Mouse (Mus musculus): ENCODE data around the gene Zfp791. TPM values are rescaled to one million over a fixed set of nuclear protein-coding genes. Genes with fewer than 3 reads are reported as not detected.
"Not testable (repeated sequence)": the region's sequence is repeated elsewhere in the genome, so short reads cannot be mapped to it uniquely, and the experiment has no call there.

Zfp791 gene
- total RNA-seq, 1 experiment from 2014 or later, result 2.8 TPM

DNA sequence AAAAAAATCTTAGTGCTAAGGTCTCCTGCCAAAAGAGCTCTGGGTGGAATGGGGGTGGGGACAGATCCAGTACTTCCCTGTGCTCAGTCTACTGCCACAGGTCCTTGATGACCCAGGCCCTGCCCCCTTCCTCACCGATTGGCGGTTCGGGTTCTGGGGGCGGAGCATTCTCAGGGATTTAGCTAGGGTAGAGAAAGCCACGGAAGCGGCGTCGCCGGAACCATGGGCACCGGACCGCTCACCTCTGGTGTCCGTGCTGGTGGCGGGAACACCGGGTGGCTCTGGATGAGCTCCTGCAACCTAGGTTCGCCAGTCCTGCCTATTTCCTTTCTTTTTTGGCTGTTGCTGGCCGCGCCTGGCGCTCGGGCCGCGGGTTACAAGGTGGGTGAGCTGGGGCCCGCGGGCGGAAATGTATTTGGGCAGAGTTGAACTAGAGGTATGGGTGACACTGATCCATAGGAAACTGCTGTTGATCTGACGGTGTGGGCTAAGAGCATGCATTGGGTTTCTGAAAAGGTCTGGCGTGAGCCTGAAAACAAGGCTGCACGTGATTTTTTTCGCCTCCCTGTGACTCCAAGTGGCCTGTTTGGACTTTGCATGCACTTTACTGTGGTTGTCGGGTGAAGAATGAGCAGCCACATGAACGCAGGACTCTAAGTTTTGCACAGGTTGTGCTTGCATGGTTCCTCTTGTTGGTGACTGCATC is 39.6 kb downstream of the Zfp791 start, which contains the start of gene Man2b1:
Man2b1 (plus strand) TSS at position 163 of the 706 bp plus-strand sequence.
- peak; percentile 96 for DNase-seq

DNA sequence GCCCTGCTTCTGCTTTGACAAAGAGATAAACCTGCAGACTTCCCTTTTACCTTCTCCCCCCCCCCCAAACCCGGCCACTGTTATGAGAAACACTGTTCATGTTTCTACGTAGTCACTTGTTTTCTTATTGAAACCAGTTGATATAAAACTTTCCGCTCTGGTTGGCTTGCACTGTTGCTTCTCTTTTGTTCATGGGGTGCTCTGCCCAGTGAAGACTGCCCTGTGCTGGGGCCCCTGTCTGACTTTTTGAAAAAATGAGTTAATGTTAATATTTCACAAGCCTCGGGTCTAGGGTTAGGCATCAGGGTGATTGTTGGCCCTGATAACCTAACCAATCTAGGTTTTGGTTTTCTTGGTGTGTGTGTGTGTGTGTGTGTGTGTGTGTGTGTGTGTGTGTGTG is 40.7 kb downstream of the Zfp791 start:
- DNase-seq, result not testable (repeated sequence)

DNA sequence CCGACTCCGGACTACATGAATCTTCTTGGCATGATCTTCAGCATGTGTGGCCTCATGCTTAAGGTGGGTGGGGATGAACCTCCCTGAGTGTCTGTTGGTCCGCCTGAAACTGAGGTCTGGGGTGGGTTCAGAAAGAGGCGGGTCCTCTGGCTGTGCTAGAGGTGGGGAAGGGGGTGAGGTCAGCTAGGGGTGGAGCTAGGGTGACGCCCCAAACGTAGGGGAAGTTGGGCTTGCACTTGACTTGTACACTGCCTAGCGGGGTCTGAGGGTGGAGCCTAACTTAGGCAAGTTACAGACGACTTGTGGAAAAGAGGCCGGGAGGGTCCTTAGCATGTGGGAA is 41.7 kb downstream of the Zfp791 start, which contains the start of gene Wdr83:
Wdr83 (minus strand) TSS at position 91 of the 340 bp plus-strand sequence.
- DNase-seq, result peak; percentile 65

DNA sequence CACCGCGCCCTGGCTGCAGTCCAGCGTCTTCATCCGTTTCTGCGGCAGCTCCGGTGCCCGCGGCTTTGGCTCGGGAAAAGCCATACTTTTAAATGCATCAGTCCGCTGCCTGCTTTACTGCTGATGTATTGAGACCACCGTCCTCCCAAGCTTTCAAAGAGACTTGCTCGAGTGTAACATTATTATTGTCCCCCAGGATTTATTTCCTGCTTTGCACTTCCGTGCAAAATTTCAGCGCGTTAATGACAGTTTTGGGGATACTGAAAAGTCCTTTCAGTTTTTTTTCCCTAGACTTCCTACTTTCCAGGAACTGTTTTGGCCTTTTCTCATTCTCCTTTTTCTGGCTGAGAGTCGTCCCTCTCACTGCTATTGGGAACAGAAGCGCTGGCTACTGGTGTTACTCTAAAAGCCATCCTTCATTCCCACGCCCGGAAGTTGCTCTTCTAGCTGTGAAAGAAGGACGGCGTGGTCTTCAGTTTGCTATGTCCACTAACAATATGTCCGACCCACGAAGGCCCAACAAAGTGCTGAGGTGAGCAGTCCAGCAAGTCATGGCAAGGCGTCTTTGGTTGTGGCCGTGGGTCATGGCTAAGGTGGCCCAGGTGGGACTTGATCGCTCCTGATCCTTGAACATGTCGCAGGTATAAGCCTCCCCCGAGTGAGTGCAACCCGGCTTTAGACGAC is 42.2 kb downstream of the Zfp791 start, which contains the start of gene Wdr83os:
Wdr83os (plus strand) TSS at position 209 of the 684 bp plus-strand sequence.
- DNase-seq, result peak; percentile 69

DNA sequence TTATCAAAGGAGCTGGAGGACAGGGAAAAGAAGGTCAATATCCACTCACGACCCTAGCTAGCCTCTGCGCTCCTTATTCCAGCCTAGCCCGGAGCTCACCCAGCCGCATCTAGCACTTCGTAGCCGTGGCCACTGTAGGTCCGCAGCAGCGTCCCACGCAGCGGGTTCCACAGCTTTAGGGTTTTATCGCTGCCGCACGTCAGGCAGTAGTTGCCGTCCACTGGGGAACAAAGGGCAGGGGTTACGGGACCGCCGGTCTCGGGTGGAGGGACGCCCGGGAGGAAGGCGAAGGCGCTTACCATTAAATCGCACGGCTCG is 42.7 kb downstream of the Zfp791 start:
- DNase-seq, result peak; percentile 57

DNA sequence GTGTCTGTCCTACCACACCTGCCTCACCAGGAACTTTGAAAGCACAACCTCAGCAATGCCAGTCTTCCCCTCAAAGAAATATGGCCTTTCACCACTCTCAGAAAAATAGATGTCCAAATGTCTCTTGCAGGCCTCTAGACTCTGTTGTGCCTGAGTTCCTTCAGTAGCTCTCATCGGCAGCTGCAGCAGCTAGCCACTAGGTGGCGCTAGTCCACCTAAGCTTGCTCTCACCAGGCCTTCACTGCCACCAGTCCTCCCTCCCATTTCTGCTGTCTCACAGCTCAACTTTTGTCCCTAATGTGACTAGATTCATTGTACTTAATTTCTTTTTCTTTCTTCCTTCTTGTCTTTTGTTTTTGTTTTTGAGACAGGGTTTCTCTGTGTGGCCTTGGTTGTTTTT is 45.9 kb downstream of the Zfp791 start:
- DNase-seq, result peak; percentile 87

DNA sequence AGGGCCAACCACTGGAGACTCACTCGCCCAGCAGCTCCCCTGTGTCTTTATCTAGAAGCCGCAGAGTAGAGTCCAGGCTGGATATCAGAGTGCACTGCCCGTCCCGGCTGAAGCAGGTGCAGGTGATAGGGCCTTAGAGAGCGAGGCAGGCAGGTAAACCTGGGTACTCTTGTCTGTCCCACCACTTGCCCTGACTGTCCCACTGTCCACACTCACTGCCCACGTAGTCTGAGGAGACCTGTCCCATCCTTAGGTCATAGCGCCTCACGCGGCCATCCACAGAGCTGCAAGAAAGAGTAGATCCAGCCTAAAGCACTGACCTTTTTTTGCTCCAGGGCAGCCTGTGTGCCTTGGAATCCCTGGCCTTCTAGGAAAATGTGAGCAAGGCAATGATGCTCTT is 46.9 kb downstream of the Zfp791 start:
- peak; percentile 67 for DNase-seq

DNA sequence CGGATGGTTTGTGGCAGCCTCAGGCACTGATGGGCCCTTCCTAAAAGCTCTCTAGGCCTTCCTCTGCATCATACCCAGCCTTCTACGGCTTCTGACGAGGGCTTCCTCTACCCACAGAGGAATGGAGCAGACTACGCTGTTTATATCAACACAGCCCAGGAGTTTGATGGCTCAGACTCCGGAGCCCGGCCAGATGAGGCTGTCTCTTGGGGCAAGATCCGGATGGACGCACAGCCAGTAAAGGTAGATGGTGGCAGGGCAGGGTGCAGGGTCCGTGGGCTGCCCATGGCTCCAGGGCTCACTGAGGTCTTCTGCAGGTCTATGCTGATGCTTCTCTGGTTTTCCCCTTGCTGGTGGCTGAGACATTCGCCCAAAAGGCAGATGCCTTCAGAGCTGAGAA is 48.3 kb downstream of the Zfp791 start:
- no peak for DNase-seq

DNA sequence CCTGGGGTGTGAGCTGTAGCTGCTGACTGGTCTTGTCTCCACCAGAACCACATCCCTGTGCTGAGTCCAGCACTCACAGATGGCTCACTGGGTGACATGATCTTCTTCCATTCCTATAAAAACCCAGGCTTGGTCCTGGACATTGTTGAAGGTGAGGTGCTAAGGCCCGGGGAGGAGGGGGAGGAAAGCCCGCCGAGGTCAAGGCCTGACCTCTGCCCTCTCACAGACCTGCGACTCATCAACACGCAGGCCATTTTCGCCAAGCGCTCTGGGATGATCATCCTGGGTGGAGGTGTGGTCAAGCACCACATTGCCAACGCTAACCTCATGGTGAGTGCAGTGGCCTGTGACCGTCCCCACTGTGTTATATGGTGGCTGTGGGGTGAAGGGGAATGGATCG is 48.7 kb downstream of the Zfp791 start:
- no peak for DNase-seq

DNA sequence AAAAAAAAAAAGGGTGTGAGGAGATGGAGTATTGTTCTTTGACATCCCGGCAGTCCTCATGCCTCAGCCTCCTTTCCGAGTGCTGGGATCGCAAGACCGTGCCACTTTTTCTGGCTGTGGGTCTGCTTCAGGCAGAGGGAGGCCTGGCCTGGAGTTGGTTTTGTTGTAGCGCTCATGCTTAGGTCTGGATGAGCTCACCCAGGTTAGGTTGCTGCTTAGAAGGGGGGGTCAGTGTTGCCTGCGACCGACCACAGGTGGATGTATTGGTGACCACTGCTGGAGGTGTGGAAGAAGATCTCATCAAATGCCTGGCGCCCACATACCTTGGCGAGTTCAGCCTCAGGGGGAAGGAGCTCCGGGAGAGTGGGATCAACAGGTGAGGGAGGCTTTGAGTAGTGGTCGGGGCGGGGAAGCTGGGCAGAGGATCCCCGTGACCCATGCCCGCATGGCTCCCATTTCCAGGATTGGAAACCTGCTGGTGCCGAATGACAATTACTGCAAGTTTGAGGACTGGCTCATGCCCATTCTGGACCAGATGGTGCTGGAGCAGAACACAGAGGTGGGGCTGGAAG is 49.8 kb downstream of the Zfp791 start:
- no peak for DNase-seq

DNA sequence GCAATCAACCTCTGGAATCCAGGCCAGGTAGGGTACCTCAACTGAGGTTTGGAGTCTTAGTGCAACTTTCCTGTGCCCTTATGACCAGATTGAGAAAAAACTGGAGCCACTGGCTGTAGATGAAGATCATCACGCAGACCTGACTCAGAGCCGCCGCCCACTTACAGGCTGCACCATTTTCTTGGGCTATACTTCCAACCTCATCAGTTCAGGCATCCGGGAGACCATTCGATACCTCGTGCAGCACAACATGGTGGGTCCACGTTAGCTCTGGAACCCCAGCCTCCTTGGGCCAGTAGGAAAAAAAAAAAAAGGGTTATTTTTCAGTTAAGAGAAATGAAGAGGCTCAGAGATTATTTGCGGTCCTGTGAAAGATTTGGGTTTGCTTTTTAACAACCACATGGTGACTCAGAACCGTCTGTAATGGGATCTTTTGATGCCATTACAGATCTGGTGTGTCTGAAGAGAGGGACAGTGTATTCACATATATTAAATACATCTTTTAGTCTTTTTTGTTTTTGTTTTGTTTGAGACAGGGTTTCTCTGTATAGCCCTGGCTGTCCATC is 50.4 kb downstream of the Zfp791 start:
- no peak for DNase-seq

DNA sequence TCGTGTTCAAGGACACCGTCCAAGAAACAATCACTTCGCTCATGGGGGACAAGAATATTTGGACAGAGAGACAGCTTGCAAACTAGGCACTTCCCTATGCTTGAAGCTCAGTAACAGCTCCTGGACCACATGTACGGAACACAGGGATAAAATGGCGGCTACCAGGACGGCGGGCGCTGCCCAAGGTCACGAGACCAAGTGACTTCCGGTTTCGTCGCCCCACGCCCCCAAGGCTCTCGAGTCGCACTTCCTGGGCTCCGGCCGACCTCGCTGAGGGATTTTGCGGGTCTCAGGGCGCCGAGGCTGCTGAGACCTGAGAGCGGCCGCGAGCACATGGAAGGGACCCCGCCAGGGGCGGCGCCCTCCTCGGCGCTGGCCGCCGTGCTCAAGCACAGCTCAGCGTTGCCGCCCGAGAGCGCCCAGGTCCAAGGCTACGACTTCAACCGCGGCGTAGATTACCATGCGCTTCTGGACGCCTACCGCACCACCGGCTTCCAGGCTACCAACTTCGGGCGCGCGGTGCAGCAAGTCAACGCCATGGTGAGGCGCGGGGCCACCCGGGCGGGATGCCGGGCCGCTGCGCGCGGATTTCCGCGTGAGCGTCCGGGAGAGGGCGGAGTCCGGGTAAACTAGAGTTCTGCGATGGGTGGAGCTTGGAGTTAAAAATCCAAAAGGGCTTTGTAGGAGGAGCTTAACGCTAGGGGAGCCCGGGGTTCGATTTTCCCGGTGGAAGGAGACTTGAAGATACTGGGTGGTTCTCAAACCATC is 51.2 kb downstream of the Zfp791 start, which contains the start of gene Dhps:
Dhps (plus strand) TSS at position 244 of the 768 bp plus-strand sequence.
- peak; percentile 94 for DNase-seq

DNA sequence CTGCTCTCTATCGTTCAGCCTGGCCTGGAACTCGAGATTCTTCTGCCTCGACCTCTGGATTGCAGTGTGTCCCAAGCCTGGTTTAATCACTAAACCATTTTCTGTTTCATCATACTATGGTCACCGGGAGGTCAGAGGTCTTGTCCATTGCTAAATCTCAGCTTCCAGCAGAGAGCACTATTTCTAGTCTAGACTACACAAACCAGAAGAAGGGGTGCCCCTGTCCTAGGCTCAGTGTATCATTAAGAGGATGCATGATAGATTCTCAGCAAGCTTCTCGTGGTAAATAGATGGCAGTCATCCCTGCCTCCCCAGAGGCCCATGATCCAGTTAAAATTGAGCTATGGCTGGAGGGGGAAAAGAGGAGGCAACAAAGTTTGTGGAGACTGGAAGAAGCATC is 51.9 kb downstream of the Zfp791 start:
- no peak for DNase-seq

DNA sequence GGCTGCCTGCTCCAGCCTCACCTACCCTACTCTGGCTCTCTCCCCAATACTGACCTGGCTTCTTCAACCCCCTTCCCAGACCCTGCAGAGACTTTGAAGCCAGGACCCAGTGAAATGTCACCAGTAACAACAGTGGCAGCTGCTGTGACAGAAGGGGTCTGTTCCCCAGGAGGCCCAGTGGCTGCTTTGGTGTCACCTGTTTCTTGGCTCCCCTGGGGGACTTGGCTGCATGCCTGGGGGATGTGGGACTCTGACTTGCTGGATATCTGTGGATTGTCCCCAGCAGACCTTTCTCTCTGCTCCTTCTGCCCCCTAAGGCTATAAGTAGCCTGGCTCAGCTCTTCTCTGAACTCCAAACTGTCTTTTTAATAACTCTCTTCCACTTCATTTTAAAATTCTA is 54.9 kb downstream of the Zfp791 start, which contains the start of gene Gm5741:
Gm5741 (minus strand) TSS at position 1 of the 400 bp plus-strand sequence.
- DNase-seq, result no peak

DNA sequence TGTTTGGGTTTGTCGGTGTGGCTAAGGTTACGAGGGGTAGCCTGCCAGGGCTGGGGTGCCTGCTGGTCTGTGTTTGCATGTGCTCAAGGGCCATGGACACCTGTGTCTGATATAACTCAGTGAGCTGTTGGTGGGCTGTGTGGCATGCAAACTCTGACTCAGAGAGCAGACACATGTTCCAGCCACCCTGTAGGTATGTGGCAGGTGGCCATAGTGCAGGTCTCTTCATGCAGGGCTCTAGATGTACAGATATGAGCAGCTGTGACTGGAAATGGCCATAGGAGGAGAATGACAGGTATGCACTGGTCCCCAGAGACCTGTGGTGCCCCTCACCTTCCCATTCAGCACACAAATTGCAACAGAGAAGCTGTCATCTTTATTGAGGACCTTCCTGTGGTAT is 55.7 kb downstream of the Zfp791 start:
- no peak for DNase-seq

DNA sequence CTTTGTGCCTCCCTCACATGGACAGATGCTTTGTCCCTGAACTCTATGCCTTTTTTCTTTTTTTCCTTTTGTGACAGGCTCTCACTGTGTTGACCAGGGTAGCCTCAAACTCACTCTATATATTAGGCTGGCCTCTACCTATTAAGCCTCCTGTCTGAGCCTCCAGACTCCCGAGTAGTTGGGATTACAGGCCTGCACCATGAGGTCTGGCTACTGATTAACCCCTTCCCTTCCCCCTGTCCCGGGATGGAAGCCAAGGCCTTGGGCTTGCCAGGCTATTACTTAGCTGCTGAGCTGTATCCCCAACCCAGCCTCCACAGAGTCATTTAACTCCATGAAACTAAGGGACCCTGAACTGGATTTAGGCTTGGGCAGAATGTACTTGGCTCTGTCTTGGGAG is 57.7 kb downstream of the Zfp791 start:
- DNase-seq, result no peak

DNA sequence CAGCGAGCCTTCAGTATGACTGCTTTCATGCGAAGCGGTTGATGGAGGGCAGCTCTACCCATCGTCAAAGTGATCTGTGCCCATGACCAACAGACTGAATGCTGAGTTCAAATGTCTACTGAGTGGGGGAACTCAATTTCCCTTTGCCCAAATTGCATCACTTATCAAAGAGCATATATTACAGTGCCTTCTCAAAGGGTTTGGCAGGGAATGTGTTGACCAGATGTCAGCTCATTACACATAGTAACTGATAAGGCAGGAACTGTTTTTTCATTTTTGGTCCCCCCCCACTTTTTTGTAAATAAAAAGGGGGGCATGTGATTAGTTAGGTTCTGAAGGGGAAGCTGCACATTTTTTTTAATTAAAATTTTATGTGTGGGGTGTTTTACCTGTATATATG is 60.3 kb downstream of the Zfp791 start:
- DNase-seq, result no peak

DNA sequence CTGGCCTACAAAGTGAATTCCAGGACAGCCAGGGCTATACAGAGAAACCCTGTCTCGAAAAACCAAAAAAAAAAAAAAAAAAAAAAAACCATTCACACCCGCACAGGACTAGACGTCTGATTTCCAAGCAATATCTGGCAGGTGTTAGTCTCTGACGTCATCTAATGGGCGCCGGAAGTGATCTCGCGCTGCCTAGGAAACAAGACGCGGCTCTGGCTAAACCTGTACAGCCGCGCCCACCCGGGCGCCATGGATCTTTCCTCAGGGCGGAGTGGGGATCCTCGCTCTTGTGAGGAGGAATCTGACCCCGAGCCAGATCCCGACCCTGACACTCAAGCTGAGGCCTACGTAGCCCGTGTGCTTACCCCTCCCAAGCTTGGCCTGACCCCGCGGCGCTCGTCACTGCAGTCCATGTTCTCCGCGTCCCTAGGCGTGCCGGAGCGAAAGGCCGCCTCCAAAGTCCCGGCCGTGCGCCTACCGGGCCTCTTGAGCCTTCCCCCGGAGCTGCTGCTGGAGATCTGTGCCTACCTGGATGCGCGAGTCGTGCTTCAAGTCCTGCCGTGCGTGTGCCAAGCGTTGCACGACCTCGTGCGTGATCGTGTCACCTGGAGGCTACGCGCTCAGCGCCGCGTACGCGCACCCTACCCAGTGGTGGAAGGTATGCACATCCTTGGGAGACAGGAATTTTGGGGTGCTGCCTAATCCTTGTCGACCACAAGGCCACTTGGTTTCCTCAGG is 62.8 kb downstream of the Zfp791 start, which contains the start of gene Fbxw9:
Fbxw9 (plus strand) TSS at position 177 of the 738 bp plus-strand sequence.
- peak; percentile 93 for DNase-seq

All from adrenal gland, postnatal 14 days (tissue).